Mouse (Mus musculus) frontal cortex, postnatal 25 days (tissue): Measurements from ENCODE around the gene Ndufa6.
A peak's percentile ranks its signal among the peaks of the same experiment; 100 is the strongest.
"Not testable (repeated sequence)": the region's sequence is repeated elsewhere in the genome, so short reads cannot be mapped to it uniquely, and the experiment has no call there.

Experiments
- DNase-seq, 2 experiments: peaks; one replicate each; pipeline ENCODE4 v3.0.0; 2022; ENCODE audit warnings: low spot score in 2 of 2

Gene Ndufa6

GRCm38 (mm10) chr15:82354126-82354945 lies at the start of gene Ndufa6:
Ndufa6 (minus strand) TSS chr15:82354322.
- peak; percentile 83 to 95 for DNase-seq

- no peak for DNase-seq
Measured at GRCm38 (mm10) chr15:82403606-82404005, 49.5 kb upstream of the Ndufa6 start.

GRCm38 (mm10) chr15:82402741-82403140 lies 48.6 kb upstream of the Ndufa6 start:
- DNase-seq: no peak

GRCm38 (mm10) chr15:82402106-82402505 lies 48.0 kb upstream of the Ndufa6 start:
- DNase-seq: no peak

- no peak for DNase-seq
Measured at GRCm38 (mm10) chr15:82401516-82401915, 47.4 kb upstream of the Ndufa6 start.

GRCm38 (mm10) chr15:82395955-82396354 lies 41.8 kb upstream of the Ndufa6 start:
- DNase-seq: not testable (repeated sequence)

- not testable (repeated sequence) for DNase-seq
Measured at GRCm38 (mm10) chr15:82393922-82394321, 39.8 kb upstream of the Ndufa6 start, which contains the start of gene Cyp2d11. Cyp2d11 (minus strand) TSS chr15:82394022.

GRCm38 (mm10) chr15:82389916-82390315 lies 35.8 kb upstream of the Ndufa6 start:
- DNase-seq: not testable (repeated sequence)

GRCm38 (mm10) chr15:82385729-82386128 lies 31.6 kb upstream of the Ndufa6 start:
- DNase-seq: no peak

GRCm38 (mm10) chr15:82382441-82382840 lies 28.3 kb upstream of the Ndufa6 start:
- DNase-seq: no peak

- DNase-seq: no peak
Measured at GRCm38 (mm10) chr15:82380714-82381062, 26.6 kb upstream of the Ndufa6 start.

GRCm38 (mm10) chr15:82379871-82380713 lies 26.0 kb upstream of the Ndufa6 start, which contains the start of gene Cyp2d22:
Cyp2d22 (minus strand) TSS chr15:82380260.
- no peak for DNase-seq

- no peak for DNase-seq
Measured at GRCm38 (mm10) chr15:82379511-82379870, 25.4 kb upstream of the Ndufa6 start.

GRCm38 (mm10) chr15:82378261-82379180 lies 24.4 kb upstream of the Ndufa6 start:
- DNase-seq: no peak

GRCm38 (mm10) chr15:82377701-82378100 lies 23.6 kb upstream of the Ndufa6 start:
- no peak for DNase-seq

- no peak for DNase-seq
Measured at GRCm38 (mm10) chr15:82376393-82377138, 22.4 kb upstream of the Ndufa6 start.

- DNase-seq: no peak
Measured at GRCm38 (mm10) chr15:82375855-82376254, 21.7 kb upstream of the Ndufa6 start.

GRCm38 (mm10) chr15:82374437-82374836 lies 20.3 kb upstream of the Ndufa6 start:
- DNase-seq: no peak

- no peak for DNase-seq
Measured at GRCm38 (mm10) chr15:82372991-82373390, 18.9 kb upstream of the Ndufa6 start.

- no peak for DNase-seq
Measured at GRCm38 (mm10) chr15:82372446-82372845, 18.3 kb upstream of the Ndufa6 start.

GRCm38 (mm10) chr15:82368851-82369250 lies 14.7 kb upstream of the Ndufa6 start:
- no peak for DNase-seq
